Mouse (Mus musculus): ENCODE results near the gene Dclk1. TPM values are rescaled to one million over a fixed set of nuclear protein-coding genes. Genes with fewer than 3 reads are reported as not detected.

Gene Dclk1
- total and polyA plus RNA-seq, 2 experiments from 2014 or later: 213 to 214 TPM

- Histone ChIP-seq H3K4me2 (ENCODE audit: low read depth, low read length) (no peak overlapping the region), H3K9me3 (ENCODE audit: low read length) (no peaks in the 10 kb centered on the region), H3K27me3 (ENCODE audit: insufficient read depth, low read length) (no peaks in the 10 kb centered on the region), H3K4me3 (ENCODE audit: low read length) (no peak overlapping the region), H3K36me3 (ENCODE audit: insufficient read depth, low read length) (no peaks in the 10 kb centered on the region), H3K9ac (replicated peaks; ENCODE audit: low read length) (no peak overlapping the region), H3K4me1 (ENCODE audit: insufficient read depth, low read length) (no peaks in the 10 kb centered on the region), H3K27ac (no peak overlapping the region)
- DNase-seq (ENCODE audit: low spot score) (peak; percentile 59), ATAC-seq (peak; percentile 58)
- TF ChIP-seq CTCF (IDR thresholded peaks at IDR 0.05; ENCODE audit: low read depth): no peak; the same call in 1 of the 2 replicates
- WGBS: 60% methylated on average over 6 of the region's 6 CpGs
Observed at GRCm38 (mm10) chr3:55397752-55398693, 155.9 kb downstream of the Dclk1 start.

GRCm38 (mm10) chr3:55401236-55401635 lies 159.1 kb downstream of the Dclk1 start:
- no peaks in the 10 kb centered on the region for H3K9me3 ChIP-seq (ENCODE audit: low read length)
- no peaks in the 10 kb centered on the region for H3K4me1 ChIP-seq (ENCODE audit: insufficient read depth, low read length)
- ATAC-seq: no peak
- H3K4me2 ChIP-seq (ENCODE audit: low read depth, low read length): no peak overlapping the region
- H3K27ac ChIP-seq: no peak overlapping the region
- no peak for TF ChIP-seq CTCF (IDR thresholded peaks at IDR 0.05; ENCODE audit: low read depth)
- WGBS: 77% methylated on average over 1 of the region's 1 CpGs
- no peaks in the 10 kb centered on the region for H3K27me3 ChIP-seq (ENCODE audit: insufficient read depth, low read length)
- no peak for DNase-seq (ENCODE audit: low spot score)
- no peak overlapping the region for H3K4me3 ChIP-seq (ENCODE audit: low read length)
- no peak overlapping the region for H3K9ac ChIP-seq (replicated peaks; ENCODE audit: low read length)
- no peaks in the 10 kb centered on the region for H3K36me3 ChIP-seq (ENCODE audit: insufficient read depth, low read length)

- Histone ChIP-seq H3K4me1 (ENCODE audit: insufficient read depth, low read length) (no peaks in the 10 kb centered on the region), H3K9me3 (ENCODE audit: low read length) (no peaks in the 10 kb centered on the region), H3K4me2 (ENCODE audit: low read depth, low read length) (no peak overlapping the region), H3K27me3 (ENCODE audit: insufficient read depth, low read length) (no peaks in the 10 kb centered on the region), H3K27ac (no peak overlapping the region), H3K4me3 (ENCODE audit: low read length) (no peak overlapping the region), H3K9ac (replicated peaks; ENCODE audit: low read length) (no peak overlapping the region), H3K36me3 (ENCODE audit: insufficient read depth, low read length) (no peaks in the 10 kb centered on the region)
- ATAC-seq (no peak), DNase-seq (ENCODE audit: low spot score) (no peak)
- no peak for TF ChIP-seq CTCF (IDR thresholded peaks at IDR 0.05; ENCODE audit: low read depth)
- WGBS: 96% methylated on average over 7 of the region's 7 CpGs
Observed at GRCm38 (mm10) chr3:55404751-55405150, 162.6 kb downstream of the Dclk1 start.

- H3K9ac ChIP-seq (replicated peaks; ENCODE audit: low read length): no peak overlapping the region
- H3K9me3 ChIP-seq (ENCODE audit: low read length): no peaks in the 10 kb centered on the region
- DNase-seq (ENCODE audit: low spot score): no peak
- 58% methylated on average over 7 of the region's 7 CpGs for WGBS
- H3K4me3 ChIP-seq (ENCODE audit: low read length): no peak overlapping the region
- ATAC-seq: no peak
- H3K36me3 ChIP-seq (ENCODE audit: insufficient read depth, low read length): no peaks in the 10 kb centered on the region
- H3K27ac ChIP-seq: no peak overlapping the region
- no peaks in the 10 kb centered on the region for H3K4me1 ChIP-seq (ENCODE audit: insufficient read depth, low read length)
- H3K4me2 ChIP-seq (ENCODE audit: low read depth, low read length): no peak overlapping the region
- no peak for TF ChIP-seq CTCF (IDR thresholded peaks at IDR 0.05; ENCODE audit: low read depth)
- no peaks in the 10 kb centered on the region for H3K27me3 ChIP-seq (ENCODE audit: insufficient read depth, low read length)
Observed at GRCm38 (mm10) chr3:55406616-55407015, 164.5 kb downstream of the Dclk1 start.

GRCm38 (mm10) chr3:55411547-55411946 lies 169.4 kb downstream of the Dclk1 start:
- no peaks in the 10 kb centered on the region for H3K27me3 ChIP-seq (ENCODE audit: insufficient read depth, low read length)
- H3K4me3 ChIP-seq (ENCODE audit: low read length): no peak overlapping the region
- no peak overlapping the region for H3K9ac ChIP-seq (replicated peaks; ENCODE audit: low read length)
- peak; percentile 54 for DNase-seq (ENCODE audit: low spot score)
- peaks cover 15% of the 10 kb centered on the region; the same call in 1 of the 2 replicates for H3K4me1 ChIP-seq (ENCODE audit: insufficient read depth, low read length)
- no peaks in the 10 kb centered on the region for H3K36me3 ChIP-seq (ENCODE audit: insufficient read depth, low read length)
- TF ChIP-seq CTCF (IDR thresholded peaks at IDR 0.05; ENCODE audit: low read depth): peak; percentile 58
- no peak overlapping the region for H3K27ac ChIP-seq
- ATAC-seq: no peak
- no peak overlapping the region for H3K4me2 ChIP-seq (ENCODE audit: low read depth, low read length)
- H3K9me3 ChIP-seq (ENCODE audit: low read length): no peaks in the 10 kb centered on the region

GRCm38 (mm10) chr3:55415527-55415950 lies 173.4 kb downstream of the Dclk1 start:
- peak; percentile 87 for ATAC-seq
- Histone ChIP-seq H3K36me3 (ENCODE audit: insufficient read depth, low read length) (no peaks in the 10 kb centered on the region), H3K27me3 (ENCODE audit: insufficient read depth, low read length) (no peaks in the 10 kb centered on the region), H3K9me3 (ENCODE audit: low read length) (no peaks in the 10 kb centered on the region), H3K4me3 (ENCODE audit: low read length) (no peak overlapping the region), H3K4me2 (ENCODE audit: low read depth, low read length) (peak overlapping the region; percentile 37), H3K4me1 (ENCODE audit: insufficient read depth, low read length) (peaks cover 15% of the 10 kb centered on the region; the same call in 1 of the 2 replicates), H3K27ac (peak overlapping the region; percentile 83), H3K9ac (replicated peaks; ENCODE audit: low read length) (peak overlapping the region; percentile 31; the same call in 1 of the 2 replicates)
- no peak for TF ChIP-seq CTCF (IDR thresholded peaks at IDR 0.05; ENCODE audit: low read depth)
- DNase-seq (ENCODE audit: low spot score): peak; percentile 81
- WGBS: 6% methylated on average over 14 of the region's 14 CpGs

GRCm38 (mm10) chr3:55418845-55419244 lies 176.7 kb downstream of the Dclk1 start:
- no peak for DNase-seq (ENCODE audit: low spot score)
- no peak for ATAC-seq
- Histone ChIP-seq H3K4me2 (ENCODE audit: low read depth, low read length) (no peak overlapping the region), H3K27ac (no peak overlapping the region), H3K27me3 (ENCODE audit: insufficient read depth, low read length) (no peaks in the 10 kb centered on the region), H3K36me3 (ENCODE audit: insufficient read depth, low read length) (no peaks in the 10 kb centered on the region), H3K4me1 (ENCODE audit: insufficient read depth, low read length) (peaks cover 25% of the 10 kb centered on the region; the same call in 1 of the 2 replicates), H3K9ac (replicated peaks; ENCODE audit: low read length) (no peak overlapping the region), H3K4me3 (ENCODE audit: low read length) (no peak overlapping the region), H3K9me3 (ENCODE audit: low read length) (no peaks in the 10 kb centered on the region)
- TF ChIP-seq CTCF (IDR thresholded peaks at IDR 0.05; ENCODE audit: low read depth): no peak
- 68% methylated on average over 6 of the region's 6 CpGs for WGBS

Data from hindbrain, postnatal 0 days (tissue).